Mouse (Mus musculus) neural tube, embryonic 13.5 days (tissue): ENCODE results near the gene Chchd4. TPM values are rescaled to one million over a fixed set of nuclear protein-coding genes. Genes with fewer than 3 reads are reported as not detected.
A peak's percentile ranks its signal among the peaks of the same experiment; 100 is the strongest.
"Not testable (repeated sequence)": the region's sequence is repeated elsewhere in the genome, so short reads cannot be mapped to it uniquely, and the experiment has no call there.

ENCODE experiments used
- ATAC-seq: fragments of 200-750 bp; cut with Nextera tagmentation; 2 replicates; pipeline ENCODE4 v1.8.0; 2017; ENCODE audit warnings: low read depth, mild to moderate bottlenecking, moderate TSS enrichment, moderate library complexity
- H3K27ac ChIP-seq: fragments of 300-500 bp; sonication (generic); replicated peaks from 2 replicates; pipeline ENCODE4 v1.5.1; 2015; ENCODE audit warnings: moderate library complexity, mild to moderate bottlenecking, inconsistent platforms
- H3K27me3 ChIP-seq: fragments of 300-500 bp; sonication (generic); 2 replicates; pipeline ENCODE4 v1.6.1; 2015; ENCODE audit warnings: mild to moderate bottlenecking, inconsistent platforms
- H3K36me3 ChIP-seq: fragments of 300-500 bp; sonication (generic); 2 replicates; pipeline ENCODE4 v1.6.1; 2015; ENCODE audit warnings: mild to moderate bottlenecking, inconsistent platforms
- H3K4me1 ChIP-seq: fragments of 300-500 bp; sonication (generic); replicated peaks from 2 replicates; pipeline ENCODE4 v1.6.1; 2015; ENCODE audit warnings: inconsistent platforms
- H3K4me2 ChIP-seq: fragments of 300-500 bp; sonication (generic); 2 replicates; pipeline ENCODE4 v1.6.1; 2015; ENCODE audit warnings: inconsistent platforms, mild to moderate bottlenecking, moderate library complexity
- H3K4me3 ChIP-seq: fragments of 300-500 bp; sonication (generic); 2 replicates; pipeline ENCODE4 v1.5.1; 2015; ENCODE audit warnings: mild to moderate bottlenecking, inconsistent platforms
- H3K9ac ChIP-seq: fragments of 300-500 bp; sonication (generic); 2 replicates; pipeline ENCODE4 v1.6.1; 2015; ENCODE audit warnings: moderate library complexity, mild to moderate bottlenecking, inconsistent platforms
- H3K9me3 ChIP-seq: fragments of 300-500 bp; sonication (generic); 2 replicates; pipeline ENCODE4 v1.6.1; 2016; ENCODE audit warnings: inconsistent platforms
- WGBS: fragments of 180-500 bp; shearing (Covaris S2); methylation state at CpG from one replicate; pipeline ENCODE4 v1.1.7; 2015; 5-methylcytosine and 5-hydroxymethylcytosine counted together
- polyA plus RNA-seq: library from polyadenylated mRNA; unstranded; fragments of >200 nt; fragmentation: Nextera tagmentation; extraction: Ambion mirVana; gene quantifications from 2 replicates; pipeline ENCODE4 v1.2.1, GENCODE M21; 2015

Gene Chchd4
- polyA plus RNA-seq, 1 experiment from 2014 or later, result 30.7 TPM

- 87% methylated on average over 8 of the region's 8 CpGs for WGBS
- Histone ChIP-seq H3K4me3 (no peak overlapping the region), H3K9me3 (no peaks in the 10 kb centered on the region), H3K4me1 (no peaks in the 10 kb centered on the region), H3K27ac (no peak overlapping the region), H3K27me3 (no peaks in the 10 kb centered on the region), H3K36me3 (peaks cover 94% of the 10 kb centered on the region), H3K9ac (no peak overlapping the region), H3K4me2 (no peak overlapping the region)
- no peak for ATAC-seq
Observed at GRCm38 (mm10) chr6:91494526-91494925, 21.2 kb upstream of the Chchd4 start.

- Histone ChIP-seq H3K27ac (no peak overlapping the region), H3K9me3 (no peaks in the 10 kb centered on the region), H3K27me3 (no peaks in the 10 kb centered on the region), H3K9ac (no peak overlapping the region), H3K4me1 (no peaks in the 10 kb centered on the region), H3K4me2 (no peak overlapping the region), H3K4me3 (no peak overlapping the region), H3K36me3 (peaks cover 93% of the 10 kb centered on the region)
- 87% methylated on average over 10 of the region's 10 CpGs for WGBS
- no peak for ATAC-seq
Observed at GRCm38 (mm10) chr6:91493053-91493452, 19.7 kb upstream of the Chchd4 start.

GRCm38 (mm10) chr6:91491004-91491403 lies 17.7 kb upstream of the Chchd4 start:
- no peak overlapping the region for H3K4me2 ChIP-seq
- peaks cover 93% of the 10 kb centered on the region for H3K36me3 ChIP-seq
- no peak overlapping the region for H3K9ac ChIP-seq
- no peak overlapping the region for H3K4me3 ChIP-seq
- no peaks in the 10 kb centered on the region for H3K27me3 ChIP-seq
- ATAC-seq, result no peak
- no peaks in the 10 kb centered on the region for H3K9me3 ChIP-seq
- H3K27ac ChIP-seq, result no peak overlapping the region
- WGBS, result 76% methylated on average over 6 of the region's 6 CpGs
- H3K4me1 ChIP-seq, result no peaks in the 10 kb centered on the region

GRCm38 (mm10) chr6:91489872-91490271 lies 16.5 kb upstream of the Chchd4 start:
- H3K9me3 ChIP-seq, result no peaks in the 10 kb centered on the region
- no peak for ATAC-seq
- H3K4me1 ChIP-seq, result no peaks in the 10 kb centered on the region
- H3K36me3 ChIP-seq, result peaks cover 93% of the 10 kb centered on the region
- H3K9ac ChIP-seq, result no peak overlapping the region
- no peak overlapping the region for H3K4me3 ChIP-seq
- H3K27me3 ChIP-seq, result no peaks in the 10 kb centered on the region
- H3K27ac ChIP-seq, result no peak overlapping the region
- H3K4me2 ChIP-seq, result no peak overlapping the region
- WGBS, result 90% methylated on average over 10 of the region's 10 CpGs

- Histone ChIP-seq H3K4me1 (no peaks in the 10 kb centered on the region), H3K4me2 (no peak overlapping the region), H3K4me3 (no peak overlapping the region), H3K9me3 (no peaks in the 10 kb centered on the region), H3K36me3 (peaks cover 95% of the 10 kb centered on the region), H3K9ac (no peak overlapping the region), H3K27ac (no peak overlapping the region), H3K27me3 (no peaks in the 10 kb centered on the region)
- no peak for ATAC-seq
- 86% methylated on average over 9 of the region's 9 CpGs for WGBS
Observed at GRCm38 (mm10) chr6:91488496-91489212, 15.3 kb upstream of the Chchd4 start.

- ATAC-seq, result no peak
- Histone ChIP-seq H3K9ac (no peak overlapping the region), H3K4me3 (no peak overlapping the region), H3K36me3 (peaks cover 99% of the 10 kb centered on the region), H3K27ac (no peak overlapping the region), H3K4me1 (no peaks in the 10 kb centered on the region), H3K27me3 (no peaks in the 10 kb centered on the region), H3K4me2 (no peak overlapping the region), H3K9me3 (no peaks in the 10 kb centered on the region)
- WGBS, result 93% methylated on average over 15 of the region's 15 CpGs
Observed at GRCm38 (mm10) chr6:91486736-91487453, 13.5 kb upstream of the Chchd4 start.

- H3K27me3 ChIP-seq, result no peaks in the 10 kb centered on the region
- 93% methylated on average over 2 of the region's 2 CpGs for WGBS
- H3K9ac ChIP-seq, result no peak overlapping the region
- H3K9me3 ChIP-seq, result no peaks in the 10 kb centered on the region
- H3K4me1 ChIP-seq, result no peaks in the 10 kb centered on the region
- H3K36me3 ChIP-seq, result peaks cover 100% of the 10 kb centered on the region
- no peak overlapping the region for H3K4me2 ChIP-seq
- H3K4me3 ChIP-seq, result no peak overlapping the region
- no peak for ATAC-seq
- H3K27ac ChIP-seq, result no peak overlapping the region
Observed at GRCm38 (mm10) chr6:91483371-91483770, 10.0 kb upstream of the Chchd4 start.

GRCm38 (mm10) chr6:91476541-91476940 lies 3.2 kb upstream of the Chchd4 start:
- Histone ChIP-seq H3K36me3 (peaks cover 54% of the 10 kb centered on the region), H3K4me2 (no peak overlapping the region), H3K9me3 (no peaks in the 10 kb centered on the region), H3K27me3 (no peaks in the 10 kb centered on the region), H3K9ac (no peak overlapping the region), H3K4me3 (no peak overlapping the region), H3K27ac (no peak overlapping the region), H3K4me1 (peaks cover 30% of the 10 kb centered on the region)
- ATAC-seq, result no peak
- WGBS, result 97% methylated on average over 2 of the region's 2 CpGs

- H3K9me3 ChIP-seq, result no peaks in the 10 kb centered on the region
- peaks cover 31% of the 10 kb centered on the region for H3K4me1 ChIP-seq
- peak overlapping the region; percentile 80 for H3K9ac ChIP-seq
- H3K4me3 ChIP-seq, result peak overlapping the region; percentile 74
- H3K27ac ChIP-seq, result no peak overlapping the region
- WGBS, result 64% methylated on average over 9 of the region's 9 CpGs
- 0 out of 2 replicates have a peak, but pooled peaks have one; percentile 7 for ATAC-seq
- peaks cover 35% of the 10 kb centered on the region for H3K36me3 ChIP-seq
- H3K27me3 ChIP-seq, result no peaks in the 10 kb centered on the region
- H3K4me2 ChIP-seq, result peak overlapping the region; percentile 87
Observed at GRCm38 (mm10) chr6:91474441-91475190, 1.3 kb upstream of the Chchd4 start.

- Histone ChIP-seq H3K27ac (peak overlapping the region; percentile 29; the same call in 1 of the 2 replicates), H3K9ac (peak overlapping the region; percentile 80), H3K36me3 (peaks cover 28% of the 10 kb centered on the region), H3K4me1 (peaks cover 31% of the 10 kb centered on the region), H3K27me3 (no peaks in the 10 kb centered on the region), H3K4me3 (peak overlapping the region; percentile 74), H3K9me3 (no peaks in the 10 kb centered on the region), H3K4me2 (peak overlapping the region; percentile 87)
- peak; percentile 64 for ATAC-seq
- under 1% methylated on average over 27 of the region's 27 CpGs for WGBS
Observed at GRCm38 (mm10) chr6:91473805-91474440, 577 bp upstream of the Chchd4 start.

- no peak for ATAC-seq
- H3K27ac ChIP-seq, result no peak overlapping the region
- H3K9ac ChIP-seq, result peak overlapping the region; percentile 81
- no peaks in the 10 kb centered on the region for H3K27me3 ChIP-seq
- H3K4me2 ChIP-seq, result peak overlapping the region; percentile 87
- H3K4me1 ChIP-seq, result peaks cover 31% of the 10 kb centered on the region
- 35% methylated on average over 6 of the region's 6 CpGs for WGBS
- H3K9me3 ChIP-seq, result no peaks in the 10 kb centered on the region
- H3K4me3 ChIP-seq, result peak overlapping the region; percentile 74
- H3K36me3 ChIP-seq, result peaks cover 19% of the 10 kb centered on the region
Observed at GRCm38 (mm10) chr6:91472319-91472718, 1.0 kb downstream of the Chchd4 start.

- not testable (repeated sequence) for H3K9ac ChIP-seq, H3K27me3 ChIP-seq, H3K4me2 ChIP-seq, H3K27ac ChIP-seq, H3K9me3 ChIP-seq, H3K4me3 ChIP-seq, ATAC-seq
- Histone ChIP-seq H3K36me3 (peaks cover 20% of the 10 kb centered on the region), H3K4me1 (peaks cover 31% of the 10 kb centered on the region)
- 96% methylated on average over 3 of the region's 3 CpGs for WGBS
Observed at GRCm38 (mm10) chr6:91471427-91471826, 1.9 kb downstream of the Chchd4 start.
